Mouse (Mus musculus): ENCODE measurements around the gene Luzp1.

Luzp1 gene

GRCm38 (mm10) chr4:136546279-136547045 lies 76.9 kb downstream of the Luzp1 start:
- no peak for DNase-seq (ENCODE audit: low spot score in 2 of 2)

GRCm38 (mm10) chr4:136547721-136548120 lies 78.2 kb downstream of the Luzp1 start:
- DNase-seq (ENCODE audit: low spot score in 2 of 2), result no peak

- DNase-seq (ENCODE audit: low spot score in 2 of 2), result no peak
These were observed 78.8 kb downstream of the Luzp1 start for GRCm38 (mm10) chr4:136548381-136548801.

- no peak for DNase-seq (ENCODE audit: low spot score in 2 of 2)
These were observed 83.5 kb downstream of the Luzp1 start for GRCm38 (mm10) chr4:136553108-136553507.

GRCm38 (mm10) chr4:136557638-136558037 lies 88.1 kb downstream of the Luzp1 start:
- no peak for DNase-seq (ENCODE audit: low spot score in 2 of 2)

- DNase-seq (ENCODE audit: low spot score in 2 of 2), result no peak
These were observed 90.1 kb downstream of the Luzp1 start for GRCm38 (mm10) chr4:136559690-136560089.

- DNase-seq (ENCODE audit: low spot score in 2 of 2), result no peak
These were observed 90.9 kb downstream of the Luzp1 start for GRCm38 (mm10) chr4:136560270-136560991.

- no peak for DNase-seq (ENCODE audit: low spot score in 2 of 2)
These were observed 93.2 kb downstream of the Luzp1 start for GRCm38 (mm10) chr4:136562755-136563154.

GRCm38 (mm10) chr4:136568629-136569028 lies 99.1 kb downstream of the Luzp1 start:
- no peak for DNase-seq (ENCODE audit: low spot score in 2 of 2)

GRCm38 (mm10) chr4:136569998-136570397 lies 100.4 kb downstream of the Luzp1 start:
- no peak for DNase-seq (ENCODE audit: low spot score in 2 of 2)

- DNase-seq (ENCODE audit: low spot score in 2 of 2), result no peak
These were observed 112.3 kb downstream of the Luzp1 start for GRCm38 (mm10) chr4:136581885-136582284.

GRCm38 (mm10) chr4:136587221-136587827 lies 117.8 kb downstream of the Luzp1 start:
- no peak for DNase-seq (ENCODE audit: low spot score in 2 of 2)

- DNase-seq (ENCODE audit: low spot score in 2 of 2), result no peak
These were observed 118.4 kb downstream of the Luzp1 start for GRCm38 (mm10) chr4:136588003-136588402.

GRCm38 (mm10) chr4:136592111-136592510 lies 122.5 kb downstream of the Luzp1 start:
- DNase-seq (ENCODE audit: low spot score in 2 of 2), result no peak

- DNase-seq (ENCODE audit: low spot score in 2 of 2), result no peak
These were observed 124.4 kb downstream of the Luzp1 start for GRCm38 (mm10) chr4:136594006-136594405.

GRCm38 (mm10) chr4:136595221-136595620 lies 125.7 kb downstream of the Luzp1 start:
- no peak for DNase-seq (ENCODE audit: low spot score in 2 of 2)

- no peak for DNase-seq (ENCODE audit: low spot score in 2 of 2)
These were observed 128.8 kb downstream of the Luzp1 start for GRCm38 (mm10) chr4:136598268-136598876.

- no peak for DNase-seq (ENCODE audit: low spot score in 2 of 2)
These were observed 130.3 kb downstream of the Luzp1 start for GRCm38 (mm10) chr4:136599869-136600268.

GRCm38 (mm10) chr4:136600536-136600935 lies 131.0 kb downstream of the Luzp1 start:
- DNase-seq (ENCODE audit: low spot score in 2 of 2), result no peak

GRCm38 (mm10) chr4:136601476-136601875 lies 131.9 kb downstream of the Luzp1 start:
- DNase-seq (ENCODE audit: low spot score in 2 of 2), result peak in 1 of 2 experiments; percentile 25

- peak in 1 of 2 experiments; percentile 16 for DNase-seq (ENCODE audit: low spot score in 2 of 2)
These were observed 132.5 kb downstream of the Luzp1 start for GRCm38 (mm10) chr4:136602018-136602554.

GRCm38 (mm10) chr4:136602568-136602967 lies 133.0 kb downstream of the Luzp1 start, which contains the start of gene Kdm1a:
Gene Kdm1a (minus strand): TSS chr4:136602723.
- peak; percentile 88 to 91 for DNase-seq (ENCODE audit: low spot score in 2 of 2)
